Mouse (Mus musculus) midbrain, embryonic 12.5 days (tissue): ENCODE measurements at regions not wholly inside any gene's neighbourhood (a gene's known extent, or its start where the extent isn't known, plus 50 kb on each side); places are given as distances from the start of the nearest gene placed in this dataset.
"Not testable (repeated sequence)": the region's sequence is repeated elsewhere in the genome, so short reads cannot be mapped to it uniquely, and the experiment has no call there.

ENCODE experiments used
- ATAC-seq: fragments of 200-750 bp; cut with Nextera tagmentation; 2 replicates; pipeline ENCODE4 v1.8.0; 2017; ENCODE audit warnings: low read depth, moderate TSS enrichment, moderate library complexity; ENCODE audit not compliant: low FRiP score
- H3K27ac ChIP-seq: fragments of 300-500 bp; sonication (generic); replicated peaks from 2 replicates; pipeline ENCODE4 v1.5.1; 2016; ENCODE audit warnings: mild to moderate bottlenecking
- H3K27me3 ChIP-seq: fragments of 300-500 bp; sonication (generic); 2 replicates; pipeline ENCODE4 v1.6.1; 2016; ENCODE audit warnings: mild to moderate bottlenecking
- H3K36me3 ChIP-seq: fragments of 300-500 bp; sonication (generic); 2 replicates; pipeline ENCODE4 v1.6.1; 2016
- H3K4me1 ChIP-seq: fragments of 300-500 bp; sonication (generic); 2 replicates; pipeline ENCODE4 v1.6.1; 2016
- H3K4me2 ChIP-seq: fragments of 300-500 bp; sonication (generic); replicated peaks from 2 replicates; pipeline ENCODE4 v1.6.1; 2016; ENCODE audit warnings: mild to moderate bottlenecking, moderate library complexity
- H3K4me3 ChIP-seq: fragments of 300-500 bp; sonication (generic); 2 replicates; pipeline ENCODE4 v1.5.1; 2016; ENCODE audit warnings: mild to moderate bottlenecking
- H3K9ac ChIP-seq: fragments of 300-500 bp; sonication (generic); replicated peaks from 2 replicates; pipeline ENCODE4 v1.6.1; 2016; ENCODE audit warnings: mild to moderate bottlenecking, moderate library complexity
- H3K9me3 ChIP-seq: fragments of 300-500 bp; sonication (generic); 2 replicates; pipeline ENCODE4 v1.6.1; 2016; ENCODE audit warnings: mild to moderate bottlenecking
- WGBS: fragments of 180-500 bp; shearing (Covaris S2); methylation state at CpG from one replicate; pipeline ENCODE4 v1.1.7; 2016; 5-methylcytosine and 5-hydroxymethylcytosine counted together

DNA sequence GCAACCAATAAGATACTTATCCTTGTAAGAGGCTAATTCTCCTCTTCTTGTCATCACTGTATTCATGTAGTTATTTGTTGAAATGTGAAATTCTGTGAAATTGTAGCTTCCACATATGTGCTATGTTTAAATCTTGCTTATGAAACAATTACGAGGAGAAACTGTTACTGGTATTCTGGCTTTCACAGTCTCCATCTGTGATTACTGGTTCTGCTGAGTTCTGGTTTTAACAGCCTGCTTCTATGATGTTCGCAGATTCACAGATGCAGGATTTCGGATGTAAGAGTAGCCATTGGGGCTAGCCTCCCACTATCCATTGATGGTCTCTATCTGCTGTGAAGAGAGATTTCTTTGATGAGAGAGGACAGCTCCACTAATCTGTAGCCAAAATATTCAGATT is 1067.2 kb upstream of the Aga start:
- 89% methylated on average over 3 of the region's 3 CpGs for WGBS
- ATAC-seq: no peak

DNA sequence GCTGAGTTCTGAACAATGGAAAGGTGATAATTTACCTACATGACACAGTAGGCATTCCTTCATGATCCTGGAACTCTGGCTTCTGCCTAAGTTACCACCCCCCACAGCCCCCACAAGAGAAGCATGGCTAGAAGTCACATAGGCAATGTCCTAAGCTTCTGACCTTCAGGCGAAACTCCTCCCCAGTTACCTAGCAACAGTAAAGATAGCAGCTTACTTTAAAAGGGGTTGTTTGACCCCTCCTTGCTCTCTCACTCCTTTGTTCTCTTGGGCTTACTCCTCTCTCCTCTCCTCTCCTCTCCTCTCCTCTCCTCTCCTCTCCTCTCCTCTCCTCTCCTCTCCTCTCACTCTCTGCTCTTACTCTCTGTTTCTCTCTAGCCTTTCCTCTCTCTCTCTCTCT is 1059.8 kb upstream of the Aga start:
- WGBS: 72% methylated on average over 1 of the region's 1 CpGs
- not testable (repeated sequence) for H3K9ac ChIP-seq, H3K27me3 ChIP-seq, H3K4me3 ChIP-seq, H3K4me1 ChIP-seq, H3K36me3 ChIP-seq, H3K27ac ChIP-seq, ATAC-seq, H3K4me2 ChIP-seq, H3K9me3 ChIP-seq

More for the DNA sequence above, 1067.2 kb upstream of the Aga start:
- H3K36me3 ChIP-seq: no peaks in the 10 kb centered on the region
- no peak overlapping the region for H3K9ac ChIP-seq
- no peak overlapping the region for H3K27ac ChIP-seq
- no peaks in the 10 kb centered on the region for H3K4me1 ChIP-seq
- no peak overlapping the region for H3K4me3 ChIP-seq
- no peak overlapping the region for H3K4me2 ChIP-seq
- H3K9me3 ChIP-seq: no peaks in the 10 kb centered on the region
- H3K27me3 ChIP-seq: no peaks in the 10 kb centered on the region

DNA sequence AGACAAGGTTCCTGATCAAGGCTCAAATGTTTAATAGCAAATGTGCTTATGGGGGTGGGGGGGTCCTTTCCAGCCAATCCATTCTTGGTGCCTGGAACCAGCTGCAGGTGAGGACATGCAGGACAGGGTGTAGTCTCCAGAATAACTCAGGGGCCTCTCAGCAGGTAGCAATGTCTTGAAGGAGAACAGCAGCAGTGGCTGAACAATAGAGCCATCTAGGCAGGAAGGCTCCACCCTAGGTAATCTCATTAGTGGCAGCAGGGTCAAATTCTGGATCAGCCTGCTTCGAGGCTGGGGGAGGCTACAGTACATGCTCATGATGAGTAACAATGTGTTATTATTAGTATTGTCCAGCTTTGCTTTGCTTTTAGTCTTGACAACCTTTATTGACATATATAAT is 1055.9 kb upstream of the Aga start:
- H3K27ac ChIP-seq: no peak overlapping the region
- H3K36me3 ChIP-seq: no peaks in the 10 kb centered on the region
- H3K4me3 ChIP-seq: no peak overlapping the region
- no peaks in the 10 kb centered on the region for H3K4me1 ChIP-seq
- no peak overlapping the region for H3K4me2 ChIP-seq
- H3K9me3 ChIP-seq: no peaks in the 10 kb centered on the region
- ATAC-seq: no peak
- no peak overlapping the region for H3K9ac ChIP-seq
- no peaks in the 10 kb centered on the region for H3K27me3 ChIP-seq
- 32% methylated on average over 1 of the region's 1 CpGs for WGBS

DNA sequence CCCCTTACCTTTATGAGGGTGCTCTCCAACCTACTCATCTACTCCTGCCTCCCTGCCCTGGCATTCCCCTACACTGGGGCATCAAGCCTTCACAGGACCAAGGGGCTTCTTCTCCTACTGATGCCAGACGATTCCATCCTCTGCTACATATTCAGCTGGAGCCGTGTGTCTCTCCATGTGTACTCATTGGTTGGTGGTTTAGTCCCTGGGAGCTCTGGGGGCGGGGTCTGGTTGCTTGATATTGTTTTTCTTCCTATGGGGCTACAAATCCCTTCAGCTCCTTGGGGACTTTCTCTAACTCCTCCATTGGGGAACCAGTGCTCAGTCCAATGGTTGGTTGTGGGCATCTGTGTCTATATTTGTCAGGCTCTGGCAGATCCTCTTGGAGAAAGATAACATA is 1055.3 kb upstream of the Aga start:
- H3K9ac ChIP-seq: no peak overlapping the region
- H3K4me2 ChIP-seq: no peak overlapping the region
- no peak overlapping the region for H3K4me3 ChIP-seq
- H3K4me1 ChIP-seq: no peaks in the 10 kb centered on the region
- H3K27me3 ChIP-seq: no peaks in the 10 kb centered on the region
- H3K27ac ChIP-seq: no peak overlapping the region
- no peak for ATAC-seq
- WGBS: 75% methylated on average over 3 of the region's 3 CpGs
- H3K9me3 ChIP-seq: no peaks in the 10 kb centered on the region
- no peaks in the 10 kb centered on the region for H3K36me3 ChIP-seq

DNA sequence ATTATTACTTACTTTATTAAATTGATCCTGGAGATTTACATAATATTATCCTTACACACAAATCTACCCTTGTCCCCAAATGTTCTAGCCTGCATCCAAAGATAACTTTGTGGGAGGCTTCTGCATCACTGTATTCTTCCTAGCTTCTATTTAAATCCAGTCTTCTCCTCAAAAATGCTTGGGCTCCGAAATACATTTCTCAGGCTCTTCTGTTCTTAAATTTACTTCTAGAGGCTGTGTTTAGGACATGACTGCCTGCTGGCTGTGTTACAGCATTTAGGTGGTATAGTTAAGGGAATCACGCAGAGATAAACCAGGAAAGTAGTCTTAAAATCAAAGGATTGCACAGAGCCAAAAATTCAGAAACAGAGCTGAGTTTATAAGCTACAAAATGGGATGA is 1009.1 kb upstream of the Aga start:
- Histone ChIP-seq H3K9ac (no peak overlapping the region), H3K9me3 (no peaks in the 10 kb centered on the region), H3K4me1 (no peaks in the 10 kb centered on the region), H3K27me3 (no peaks in the 10 kb centered on the region), H3K4me2 (no peak overlapping the region), H3K4me3 (no peak overlapping the region), H3K27ac (no peak overlapping the region), H3K36me3 (no peaks in the 10 kb centered on the region)
- ATAC-seq: no peak
- 91% methylated on average over 2 of the region's 2 CpGs for WGBS

DNA sequence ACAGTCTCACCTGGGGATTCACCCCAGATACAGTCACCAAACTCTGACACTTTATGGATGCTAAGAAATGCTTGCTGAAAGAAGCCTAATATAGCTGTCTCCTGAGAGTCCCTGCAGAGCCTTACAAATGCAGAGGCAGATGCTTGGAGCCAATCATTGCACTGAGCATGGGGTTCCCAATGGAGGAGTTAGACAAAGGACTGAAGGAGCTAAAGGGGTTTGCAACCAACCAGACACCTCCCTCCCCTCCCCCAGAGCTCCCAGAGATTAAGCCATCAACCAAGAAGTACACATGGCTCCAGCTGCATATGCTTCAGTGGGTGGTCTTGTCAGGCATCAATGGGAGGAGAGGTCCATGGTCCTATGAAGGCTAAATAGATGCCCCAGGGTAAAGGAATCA is 999.7 kb upstream of the Aga start:
- no peak overlapping the region for H3K4me2 ChIP-seq
- peak; percentile 65 for ATAC-seq
- H3K36me3 ChIP-seq: no peaks in the 10 kb centered on the region

DNA sequence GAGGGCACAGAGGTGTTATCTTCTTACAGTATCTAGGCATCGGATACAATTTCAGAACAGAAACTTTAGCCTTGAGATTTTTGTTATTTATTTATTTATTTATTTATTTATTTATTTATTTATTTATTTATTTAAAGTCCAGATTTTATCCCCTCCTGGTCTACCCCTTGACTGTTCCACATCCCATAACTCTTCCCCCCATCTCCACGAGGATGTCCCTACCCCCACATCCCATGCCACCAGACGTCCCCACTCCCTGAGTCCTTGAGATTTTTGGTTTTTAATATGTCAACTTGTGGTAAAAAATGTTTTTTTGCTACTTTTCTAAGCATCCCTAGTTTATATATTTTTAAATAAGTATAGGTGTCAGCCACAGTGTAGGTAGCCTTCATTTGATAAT is 968.2 kb upstream of the Aga start:
- Histone ChIP-seq H3K27ac (no peak overlapping the region), H3K27me3 (no peaks in the 10 kb centered on the region), H3K4me2 (no peak overlapping the region), H3K9ac (no peak overlapping the region), H3K4me1 (no peaks in the 10 kb centered on the region), H3K36me3 (no peaks in the 10 kb centered on the region), H3K4me3 (no peak overlapping the region), H3K9me3 (no peaks in the 10 kb centered on the region)
- no peak; the same call in 1 of the 2 replicates for ATAC-seq
- 94% methylated on average over 3 of the region's 3 CpGs for WGBS

More for the DNA sequence above, 999.7 kb upstream of the Aga start:
- H3K9ac ChIP-seq: no peak overlapping the region
- H3K4me1 ChIP-seq: no peaks in the 10 kb centered on the region
- H3K9me3 ChIP-seq: no peaks in the 10 kb centered on the region
- H3K27ac ChIP-seq: no peak overlapping the region
- no peak overlapping the region for H3K4me3 ChIP-seq
- no peaks in the 10 kb centered on the region for H3K27me3 ChIP-seq

DNA sequence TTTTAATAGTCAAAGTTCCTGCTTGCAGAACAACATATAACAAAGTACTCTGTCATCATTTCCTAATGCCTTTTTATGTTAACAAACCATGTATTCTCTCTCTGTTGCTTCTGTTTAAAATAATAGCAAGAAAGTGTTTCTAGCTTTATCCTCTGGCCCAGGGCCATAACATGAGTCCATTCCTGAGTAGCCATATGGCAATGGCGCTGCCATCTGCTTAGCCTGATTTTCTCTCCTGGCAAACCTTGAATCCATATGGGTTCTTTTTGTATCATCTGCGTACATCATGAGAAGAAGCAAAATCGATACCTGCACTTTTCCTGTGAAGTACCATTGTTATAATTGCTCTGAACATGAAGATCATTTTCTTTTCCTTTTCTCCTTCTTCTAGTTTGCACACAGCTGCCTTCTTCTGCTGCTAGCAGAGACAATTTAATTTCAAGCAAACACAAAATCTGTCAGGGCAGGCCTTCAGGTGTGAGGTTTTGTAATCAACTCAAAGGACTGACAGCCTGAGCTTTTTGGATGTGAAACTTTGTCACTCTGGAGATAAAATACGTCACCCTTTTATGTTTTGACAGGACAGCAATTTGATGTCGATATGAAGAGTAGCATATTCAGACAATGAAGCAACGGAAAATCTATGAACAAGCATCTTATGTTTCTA is 940.2 kb upstream of the Aga start:
- no peak overlapping the region for H3K27ac ChIP-seq
- no peak for ATAC-seq
- no peaks in the 10 kb centered on the region for H3K9me3 ChIP-seq
- H3K9ac ChIP-seq: no peak overlapping the region
- no peaks in the 10 kb centered on the region for H3K4me1 ChIP-seq
- H3K36me3 ChIP-seq: no peaks in the 10 kb centered on the region
- 84% methylated on average over 6 of the region's 6 CpGs for WGBS
- no peaks in the 10 kb centered on the region for H3K27me3 ChIP-seq
- no peak overlapping the region for H3K4me3 ChIP-seq
- H3K4me2 ChIP-seq: no peak overlapping the region
